Mouse (Mus musculus) cerebellum, adult 18-20 months (tissue): Measurements from ENCODE around the gene Nek8.
"Not testable (repeated sequence)": the region's sequence is repeated elsewhere in the genome, so short reads cannot be mapped to it uniquely, and the experiment has no call there.

ENCODE experiments used
- DNase-seq, 2 experiments: peaks; one replicate each; pipeline ENCODE4 v3.0.0; 2021

Nek8 gene

GRCm38 (mm10) chr11:78176402-78176862, at the start of gene Nek8, which contains the start of gene Tlcd1:
Nek8 (minus strand) TSS chr11:78176675.
Tlcd1 (plus strand) TSS chr11:78176711.
- peak; percentile 81 to 82 for DNase-seq

GRCm38 (mm10) chr11:78223586-78223985, 47.1 kb upstream of the Nek8 start:
- DNase-seq: no peak

- peak in 1 of 2 experiments; percentile 14 for DNase-seq
These were observed 39.3 kb upstream of the Nek8 start for GRCm38 (mm10) chr11:78215709-78216317.

GRCm38 (mm10) chr11:78213086-78213817, 36.8 kb upstream of the Nek8 start:
- DNase-seq: no peak

GRCm38 (mm10) chr11:78211513-78211912, 35.0 kb upstream of the Nek8 start:
- no peak for DNase-seq

- no peak for DNase-seq
These were observed 34.1 kb upstream of the Nek8 start for GRCm38 (mm10) chr11:78210615-78211014.

GRCm38 (mm10) chr11:78209886-78210285, 33.4 kb upstream of the Nek8 start:
- DNase-seq: no peak

- no peak for DNase-seq
These were observed 30.7 kb upstream of the Nek8 start for GRCm38 (mm10) chr11:78207190-78207589.

- no peak for DNase-seq
These were observed 29.1 kb upstream of the Nek8 start for GRCm38 (mm10) chr11:78205361-78206206.

- no peak for DNase-seq
These were observed 27.8 kb upstream of the Nek8 start for GRCm38 (mm10) chr11:78204287-78204686.

- no peak for DNase-seq
These were observed 25.9 kb upstream of the Nek8 start for GRCm38 (mm10) chr11:78202372-78202771.

- DNase-seq: no peak
These were observed 18.8 kb upstream of the Nek8 start for GRCm38 (mm10) chr11:78195101-78195863.

- no peak for DNase-seq
These were observed 18.1 kb upstream of the Nek8 start for GRCm38 (mm10) chr11:78194411-78195100.

- no peak for DNase-seq
These were observed 16.6 kb upstream of the Nek8 start, which contains the start of gene Proca1 for GRCm38 (mm10) chr11:78193113-78193512. Proca1 (plus strand) TSS chr11:78193392.

GRCm38 (mm10) chr11:78190041-78190440, 13.6 kb upstream of the Nek8 start:
- DNase-seq: no peak

- DNase-seq: no peak
These were observed 13.0 kb upstream of the Nek8 start for GRCm38 (mm10) chr11:78189234-78190040.

- DNase-seq: peak in 1 of 2 experiments; percentile 29
These were observed 12.1 kb upstream of the Nek8 start, which contains the start of gene Rab34 for GRCm38 (mm10) chr11:78188331-78189233. Rab34 (plus strand) TSS chr11:78188430.

- not testable (repeated sequence) for DNase-seq
These were observed 8.2 kb upstream of the Nek8 start for GRCm38 (mm10) chr11:78184702-78185101.

GRCm38 (mm10) chr11:78183884-78184514, 7.5 kb upstream of the Nek8 start:
- no peak for DNase-seq
